Mouse (Mus musculus) large intestine, adult 2 months (tissue): ENCODE results near the gene Sec14l1. TPM values are rescaled to one million over a fixed set of nuclear protein-coding genes. Genes with fewer than 3 reads are reported as not detected.

Experiments used
- DNase-seq: peaks from one replicate; pipeline ENCODE4 v3.0.0-alpha.2; 2012; ENCODE audit warnings: low read depth, low spot score
- WGBS: fragments of 180-500 bp; shearing (Covaris S2); methylation state at CpG from one replicate; pipeline ENCODE4 v1.1.7; 2018; 5-methylcytosine and 5-hydroxymethylcytosine counted together
- polyA plus RNA-seq: library from polyadenylated mRNA; depleted of rRNA; stranded (reverse); fragments of >200 nt; gene quantifications from 2 replicates; pipeline ENCODE4 v1.2.3, GENCODE M21; 2012; rRNA removed

Gene Sec14l1
- polyA plus RNA-seq, 1 experiment: 29.6 TPM

DNA sequence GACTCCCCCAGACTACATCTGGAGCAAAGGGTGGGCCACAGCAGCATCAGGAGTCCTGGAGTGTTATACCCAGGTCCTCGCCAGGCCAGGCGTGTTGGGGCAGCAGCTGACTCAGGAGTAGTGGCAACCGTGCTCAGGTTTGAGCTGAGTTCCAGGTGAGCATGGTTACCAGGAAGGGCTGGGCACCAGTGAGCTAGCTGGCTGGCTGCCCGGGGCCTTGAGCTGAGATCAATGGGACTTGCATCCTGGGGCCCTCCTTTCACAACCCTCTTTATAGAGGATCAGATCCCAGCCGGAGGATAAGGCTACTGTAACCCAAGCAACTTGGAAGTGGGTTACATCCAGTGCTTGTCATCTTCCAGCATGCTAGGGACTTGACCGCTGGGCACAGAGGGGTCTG, 90.1 kb downstream of the Sec14l1 start:
- 37% methylated on average over 6 of the region's 6 CpGs for WGBS
- DNase-seq: peak; percentile 78

DNA sequence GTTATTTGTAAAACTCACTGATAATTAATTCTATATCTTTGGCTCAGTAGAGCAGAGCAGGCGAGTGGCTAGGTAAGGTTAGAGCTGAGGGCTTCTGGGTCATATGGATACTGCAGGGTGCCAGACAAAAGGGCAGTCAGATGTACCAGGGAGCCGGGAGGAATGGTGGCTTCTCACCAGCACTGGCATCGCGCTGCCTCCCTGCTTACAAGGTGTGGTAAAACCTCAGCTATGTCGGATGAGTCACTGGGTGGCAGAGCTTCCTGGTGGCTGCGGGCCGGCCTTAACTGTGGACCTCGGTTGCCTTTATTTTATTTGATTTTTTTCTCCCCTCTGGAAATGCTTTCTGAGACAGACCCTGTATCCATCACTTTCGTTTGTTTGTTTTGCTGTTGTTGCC, 90.5 kb downstream of the Sec14l1 start:
- WGBS: 26% methylated on average over 9 of the region's 9 CpGs
- DNase-seq: no peak

DNA sequence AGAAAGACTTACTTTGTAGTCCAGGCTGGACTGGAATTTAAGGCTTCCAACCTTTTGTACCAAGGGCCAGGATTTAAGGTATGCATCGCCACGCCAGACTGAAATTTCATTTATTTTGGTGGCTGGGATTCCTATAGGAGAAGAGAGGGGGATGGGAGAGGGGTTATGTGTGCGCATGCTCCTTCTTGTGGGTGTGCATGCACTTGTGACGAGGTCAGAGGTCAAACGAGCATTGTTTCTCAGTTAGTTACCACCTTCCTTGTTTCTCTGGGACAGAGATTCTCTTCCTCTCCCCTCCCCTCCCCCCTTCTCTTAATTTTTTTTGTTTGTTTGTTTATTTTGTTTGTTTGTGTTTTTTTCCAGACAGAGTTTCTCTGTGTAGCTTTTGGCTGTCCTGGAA, 92.5 kb downstream of the Sec14l1 start:
- 88% methylated on average over 5 of the region's 5 CpGs for WGBS

DNA sequence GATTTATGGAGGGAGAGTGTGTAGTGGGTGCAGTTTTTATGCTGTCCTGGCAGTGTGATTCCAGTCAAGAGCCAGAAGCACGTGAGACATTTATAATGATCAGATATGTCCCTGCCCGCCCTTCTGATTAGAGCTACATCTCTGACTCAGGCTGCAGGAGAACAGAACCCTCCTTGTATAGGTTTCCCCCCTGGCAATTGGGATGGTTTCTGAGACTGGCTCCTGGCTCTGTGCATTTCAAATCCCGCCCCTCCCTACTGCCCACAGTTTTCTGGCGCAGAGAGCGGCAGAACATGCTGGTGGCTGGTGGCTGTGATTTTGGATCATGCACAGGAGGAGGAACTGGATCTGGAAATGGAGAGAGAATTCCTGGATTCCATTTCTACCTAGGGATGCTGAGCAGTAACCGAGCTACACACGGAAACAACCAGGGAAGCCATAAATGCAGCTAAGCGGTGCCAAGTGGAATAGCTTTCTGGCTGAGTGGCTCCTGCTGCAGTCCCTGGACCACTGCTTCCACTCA, 93.2 kb downstream of the Sec14l1 start:
- no peak for DNase-seq
- WGBS: 49% methylated on average over 8 of the region's 8 CpGs

More for the DNA sequence above, 92.5 kb downstream of the Sec14l1 start:
- no peak for DNase-seq

Other genes with a start within 250 kb of the Sec14l1 start
- gene Mgat5b, start 196.3 kb upstream of the Sec14l1 start, polyA plus RNA-seq: 0.03 and 0.15 TPM in 2 replicates
- 37.3 and 37.9 TPM in 2 replicates for gene Sept9, start 84.5 kb downstream of the Sec14l1 start, polyA plus RNA-seq